Mouse (Mus musculus) heart, adult 10 weeks (tissue): Measurements from ENCODE around the gene Nr2f2. TPM values are rescaled to one million over a fixed set of nuclear protein-coding genes. Genes with fewer than 3 reads are reported as not detected.

Experiments
- polyA plus RNA-seq: library from polyadenylated mRNA; stranded (reverse); fragments of 350-450 nt; fragmentation: Illumina TruSeq; extraction: RNeasy Lipid Tissue Mini Kit (QIAGEN cat#74804); gene quantifications from one replicate; pipeline ENCODE4 v1.2.3, GENCODE M21; 2014; ENCODE audit warnings: low read depth, low replicate concordance

Nr2f2 gene
- 13.6 TPM for polyA plus RNA-seq

GRCm38 (mm10) chr7:70365941-70366807, at the start of gene Nr2f2:
Nr2f2 (minus strand) TSS chr7:70366735.

